Mouse (Mus musculus): Measurements from ENCODE around the gene P4ha2. TPM values are rescaled to one million over a fixed set of nuclear protein-coding genes. Genes with fewer than 3 reads are reported as not detected.

Gene P4ha2
- 0.29 TPM in 1 of 2 replicates, not detected in the other for polyA plus RNA-seq (2012; ENCODE audit: insufficient read depth, low replicate concordance)

- Histone ChIP-seq H3K27me3 (replicated peaks) (peaks cover 59% of the 10 kb centered on the region), H3K4me3 (replicated peaks) (peak within 1 kb of the TSS; percentile 89)
- no peak for TF ChIP-seq GATA1 (IDR thresholded peaks at IDR 0.05; ENCODE audit: borderline replicate concordance, low read length)
- TF ChIP-seq FLI1 (IDR thresholded peaks at IDR 0.05; ENCODE audit: low read length) = no peak
Measured at GRCm38 (mm10) chr11:54100045-54100691, at the start of gene P4ha2. Gene P4ha2 (plus strand): TSS chr11:54100095.

DNA sequence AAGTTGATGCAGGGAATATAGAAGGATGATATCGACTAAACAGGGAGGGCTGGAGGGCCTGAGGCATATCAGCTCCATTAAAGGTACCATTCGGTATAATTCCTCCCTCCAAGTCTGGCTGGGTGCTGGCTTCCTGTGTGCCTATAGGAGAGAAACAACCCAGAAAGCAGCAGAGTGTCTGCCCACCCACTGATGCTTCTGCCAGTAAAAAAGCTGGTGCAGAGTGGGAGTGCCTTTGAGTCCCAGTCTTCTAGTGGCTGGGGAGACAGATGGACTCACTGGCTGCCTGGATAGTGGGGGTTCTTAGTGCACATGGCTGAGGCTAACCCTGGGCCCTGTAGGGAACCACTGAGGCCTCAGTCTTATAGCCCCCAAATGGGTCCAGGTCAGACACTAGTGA lies 49.7 kb upstream of the P4ha2 start:
- no peak for TF ChIP-seq GATA1 (IDR thresholded peaks at IDR 0.05; ENCODE audit: borderline replicate concordance, low read length)
- TF ChIP-seq FLI1 (IDR thresholded peaks at IDR 0.05; ENCODE audit: low read length) = no peak
- peaks cover 7% of the 10 kb centered on the region for H3K4me1 ChIP-seq

More at GRCm38 (mm10) chr11:54100045-54100691, at the start of gene P4ha2:
- Histone ChIP-seq H3K36me3 (replicated peaks; ENCODE audit: low read length) (no peaks in the 10 kb centered on the region), H3K9me3 (no peaks in the 10 kb centered on the region), H3K4me1 (peaks cover 13% of the 10 kb centered on the region)

GRCm38 (mm10) chr11:54051161-54051560 lies 48.7 kb upstream of the P4ha2 start:
- Histone ChIP-seq H3K4me3 (replicated peaks) (no peak overlapping the region), H3K27me3 (replicated peaks) (peaks cover 46% of the 10 kb centered on the region), H3K36me3 (replicated peaks; ENCODE audit: low read length) (no peaks in the 10 kb centered on the region), H3K9me3 (no peaks in the 10 kb centered on the region), H3K4me1 (peaks cover 7% of the 10 kb centered on the region)
- TF ChIP-seq GATA1 (IDR thresholded peaks at IDR 0.05; ENCODE audit: borderline replicate concordance, low read length) (no peak), FLI1 (IDR thresholded peaks at IDR 0.05; ENCODE audit: low read length) (no peak)

More for the DNA sequence above, 49.7 kb upstream of the P4ha2 start:
- no peaks in the 10 kb centered on the region for H3K9me3 ChIP-seq
- no peaks in the 10 kb centered on the region for H3K36me3 ChIP-seq (replicated peaks; ENCODE audit: low read length)
- no peak overlapping the region for H3K4me3 ChIP-seq (replicated peaks)
- peaks cover 41% of the 10 kb centered on the region for H3K27me3 ChIP-seq (replicated peaks)

- Histone ChIP-seq H3K27me3 (replicated peaks) (peaks cover 45% of the 10 kb centered on the region), H3K4me3 (replicated peaks) (no peak overlapping the region), H3K9me3 (no peaks in the 10 kb centered on the region), H3K36me3 (replicated peaks; ENCODE audit: low read length) (no peaks in the 10 kb centered on the region), H3K4me1 (peaks cover 7% of the 10 kb centered on the region)
- TF ChIP-seq FLI1 (IDR thresholded peaks at IDR 0.05; ENCODE audit: low read length) (no peak), GATA1 (IDR thresholded peaks at IDR 0.05; ENCODE audit: borderline replicate concordance, low read length) (no peak)
Measured at GRCm38 (mm10) chr11:54052128-54052527, 47.8 kb upstream of the P4ha2 start.

DNA sequence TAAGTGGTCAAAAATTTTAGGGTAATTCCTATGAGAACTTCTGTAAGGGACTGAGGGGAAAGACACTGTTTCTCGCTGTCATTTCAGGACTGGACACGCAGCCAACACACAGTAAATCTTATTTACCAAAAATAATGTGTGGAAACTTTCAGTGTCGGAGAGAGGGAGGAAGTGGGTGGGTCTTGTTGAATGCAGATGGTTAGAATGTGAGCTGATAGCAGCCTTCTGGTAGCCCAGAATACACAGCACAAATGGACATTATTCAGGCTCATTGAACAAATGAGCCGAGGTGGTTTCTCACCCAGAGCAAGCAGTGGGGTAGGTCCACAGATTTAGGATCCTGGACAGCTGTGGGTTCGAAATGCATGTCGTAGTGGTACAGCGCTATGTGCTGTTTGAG lies 46.8 kb upstream of the P4ha2 start:
- Histone ChIP-seq H3K36me3 (replicated peaks; ENCODE audit: low read length) (no peaks in the 10 kb centered on the region), H3K4me3 (replicated peaks) (no peak overlapping the region), H3K9me3 (no peaks in the 10 kb centered on the region), H3K4me1 (peaks cover 7% of the 10 kb centered on the region), H3K27me3 (replicated peaks) (peaks cover 52% of the 10 kb centered on the region)
- TF ChIP-seq GATA1 (IDR thresholded peaks at IDR 0.05; ENCODE audit: borderline replicate concordance, low read length) (no peak), FLI1 (IDR thresholded peaks at IDR 0.05; ENCODE audit: low read length) (no peak)

GRCm38 (mm10) chr11:54054257-54054656 lies 45.6 kb upstream of the P4ha2 start:
- TF ChIP-seq FLI1 (IDR thresholded peaks at IDR 0.05; ENCODE audit: low read length) = no peak
- TF ChIP-seq GATA1 (IDR thresholded peaks at IDR 0.05; ENCODE audit: borderline replicate concordance, low read length) = no peak
- Histone ChIP-seq H3K36me3 (replicated peaks; ENCODE audit: low read length) (no peaks in the 10 kb centered on the region), H3K4me3 (replicated peaks) (no peak overlapping the region), H3K9me3 (no peaks in the 10 kb centered on the region), H3K4me1 (peaks cover 7% of the 10 kb centered on the region), H3K27me3 (replicated peaks) (peaks cover 60% of the 10 kb centered on the region)

DNA sequence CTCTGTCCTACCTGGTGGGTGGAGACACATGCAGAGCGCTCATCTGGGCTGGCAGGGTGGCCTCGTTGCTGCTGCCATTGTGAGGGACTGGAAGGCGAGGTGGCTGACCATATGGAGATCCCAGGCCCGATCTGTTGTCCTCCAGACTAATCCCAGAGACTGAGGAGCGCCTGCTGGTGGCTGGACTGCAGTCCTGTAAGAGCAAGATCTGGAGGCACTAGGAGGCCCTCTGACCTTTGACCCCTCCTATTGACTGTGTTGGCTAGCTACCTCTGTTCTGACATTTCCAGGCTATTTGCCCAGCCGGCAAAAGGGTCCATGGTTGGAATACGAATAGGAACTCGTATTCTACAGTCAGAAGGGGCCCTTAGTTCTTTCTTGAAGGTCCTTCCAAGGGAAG lies 43.8 kb upstream of the P4ha2 start:
- no peak for TF ChIP-seq FLI1 (IDR thresholded peaks at IDR 0.05; ENCODE audit: low read length)
- no peak for TF ChIP-seq GATA1 (IDR thresholded peaks at IDR 0.05; ENCODE audit: borderline replicate concordance, low read length)
- Histone ChIP-seq H3K27me3 (replicated peaks) (peaks cover 65% of the 10 kb centered on the region), H3K36me3 (replicated peaks; ENCODE audit: low read length) (no peaks in the 10 kb centered on the region), H3K9me3 (no peaks in the 10 kb centered on the region), H3K4me1 (peaks cover 7% of the 10 kb centered on the region), H3K4me3 (replicated peaks) (no peak overlapping the region)

DNA sequence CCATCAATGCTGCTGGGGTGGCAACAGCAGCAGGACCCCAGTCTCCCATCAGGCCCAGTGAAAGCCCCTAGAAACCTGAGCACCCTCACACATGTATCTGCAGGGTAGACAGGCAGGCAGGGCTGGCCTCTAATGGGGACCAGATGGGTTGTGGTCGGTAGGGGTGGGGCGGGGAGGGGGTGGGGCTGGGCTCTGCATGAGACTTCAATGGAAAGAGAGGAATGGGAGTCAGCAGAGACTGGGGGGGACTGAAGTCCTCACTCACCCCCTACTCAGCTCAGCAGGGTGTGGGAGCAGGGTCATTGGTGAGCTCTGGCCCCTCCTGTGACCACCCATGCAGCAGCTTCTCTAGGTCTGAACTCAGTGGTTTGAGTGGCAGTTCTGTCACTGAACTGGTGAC lies 42.5 kb upstream of the P4ha2 start:
- Histone ChIP-seq H3K4me1 (peaks cover 7% of the 10 kb centered on the region), H3K36me3 (replicated peaks; ENCODE audit: low read length) (no peaks in the 10 kb centered on the region), H3K9me3 (no peaks in the 10 kb centered on the region), H3K4me3 (replicated peaks) (no peak overlapping the region), H3K27me3 (replicated peaks) (peaks cover 66% of the 10 kb centered on the region)
- TF ChIP-seq GATA1 (IDR thresholded peaks at IDR 0.05; ENCODE audit: borderline replicate concordance, low read length) = no peak
- TF ChIP-seq FLI1 (IDR thresholded peaks at IDR 0.05; ENCODE audit: low read length) = no peak

DNA sequence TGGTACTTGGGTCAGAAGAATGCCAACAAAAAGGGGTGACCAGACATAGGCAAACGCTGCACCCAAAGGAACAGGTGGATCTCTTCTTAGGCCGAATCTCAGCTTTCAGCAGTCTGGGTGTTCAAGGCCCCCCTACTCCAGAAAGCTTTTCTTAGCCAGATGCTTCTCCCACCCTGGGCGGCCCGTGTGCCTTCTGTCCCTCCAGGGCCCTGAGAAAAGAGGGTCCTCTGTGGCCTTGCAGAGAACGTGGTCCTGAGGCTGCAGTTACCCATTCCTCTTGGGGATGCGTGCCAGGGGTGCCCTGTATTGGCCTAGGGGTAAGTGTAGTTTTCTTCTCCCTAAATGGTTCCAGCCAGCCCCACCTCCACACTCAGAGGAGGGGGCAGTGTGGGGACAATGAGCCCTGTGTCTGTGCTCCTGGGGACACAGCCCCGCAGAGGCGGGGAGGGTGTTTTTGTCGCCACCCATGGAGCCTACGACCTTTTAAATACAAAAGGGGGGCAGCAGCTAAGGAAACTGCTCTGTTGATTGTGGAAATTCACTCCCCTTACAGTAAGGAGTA lies 41.8 kb upstream of the P4ha2 start:
- H3K4me3 ChIP-seq (replicated peaks) = no peak overlapping the region
- H3K36me3 ChIP-seq (replicated peaks; ENCODE audit: low read length) = no peaks in the 10 kb centered on the region
- peaks cover 5% of the 10 kb centered on the region for H3K4me1 ChIP-seq
- no peaks in the 10 kb centered on the region for H3K9me3 ChIP-seq
- peaks cover 68% of the 10 kb centered on the region for H3K27me3 ChIP-seq (replicated peaks)
- TF ChIP-seq GATA1 (IDR thresholded peaks at IDR 0.05; ENCODE audit: borderline replicate concordance, low read length) = no peak
- no peak for TF ChIP-seq FLI1 (IDR thresholded peaks at IDR 0.05; ENCODE audit: low read length)

GRCm38 (mm10) chr11:54058643-54059042 lies 41.3 kb upstream of the P4ha2 start:
- no peak for TF ChIP-seq GATA1 (IDR thresholded peaks at IDR 0.05; ENCODE audit: borderline replicate concordance, low read length)
- TF ChIP-seq FLI1 (IDR thresholded peaks at IDR 0.05; ENCODE audit: low read length) = no peak
- H3K4me1 ChIP-seq = no peaks in the 10 kb centered on the region; the same call in 1 of the 2 replicates
- H3K4me3 ChIP-seq (replicated peaks) = no peak overlapping the region
- no peaks in the 10 kb centered on the region for H3K36me3 ChIP-seq (replicated peaks; ENCODE audit: low read length)
- no peaks in the 10 kb centered on the region for H3K9me3 ChIP-seq
- H3K27me3 ChIP-seq (replicated peaks) = peaks cover 70% of the 10 kb centered on the region

Data from megakaryocyte, embryonic 14.5 days (primary cell).